Mouse (Mus musculus) gastrocnemius, postnatal 36 days (tissue): ENCODE measurements around the gene Fxyd3. TPM values are rescaled to one million over a fixed set of nuclear protein-coding genes. Genes with fewer than 3 reads are reported as not detected.

Experiments used
- DNase-seq, 2 experiments: peaks; one replicate each; pipeline ENCODE4 v3.0.0; 2022
- intact Hi-C: fragments of 180-260 bp; cut with DNase I; formaldehyde crosslinking; loops from one replicate; pipeline ENCODE4 v1.15.1; 2025
- total RNA-seq, 2 experiments: library from RNA; stranded (reverse); gene quantifications; 2 replicates each; pipeline ENCODE4 v1.2.3; 2021

Gene Fxyd3
- total RNA-seq, 2 experiments from 2014 or later: 0.77 to 0.96 TPM

DNA sequence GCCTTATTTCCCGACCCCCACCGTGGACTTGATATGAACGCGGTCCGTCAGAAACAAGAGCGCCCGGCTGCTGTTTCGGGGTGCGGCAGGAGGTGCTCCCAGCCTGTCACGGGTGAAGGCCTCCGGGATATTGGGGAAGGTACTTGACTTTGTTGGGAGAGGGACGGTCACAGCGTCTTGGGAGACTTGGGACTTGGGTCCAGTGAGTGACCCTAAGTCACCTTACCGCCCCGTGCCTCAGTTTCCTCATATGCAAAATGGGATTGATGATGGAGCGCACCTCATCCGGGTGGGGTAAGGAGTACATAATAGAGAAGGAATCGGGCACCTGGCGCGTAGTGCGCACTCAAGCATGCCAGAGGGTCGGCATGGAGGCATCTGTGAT lies 24.3 kb downstream of the Fxyd3 start:
- intact Hi-C loops: no loop called here
- DNase-seq: no peak

DNA sequence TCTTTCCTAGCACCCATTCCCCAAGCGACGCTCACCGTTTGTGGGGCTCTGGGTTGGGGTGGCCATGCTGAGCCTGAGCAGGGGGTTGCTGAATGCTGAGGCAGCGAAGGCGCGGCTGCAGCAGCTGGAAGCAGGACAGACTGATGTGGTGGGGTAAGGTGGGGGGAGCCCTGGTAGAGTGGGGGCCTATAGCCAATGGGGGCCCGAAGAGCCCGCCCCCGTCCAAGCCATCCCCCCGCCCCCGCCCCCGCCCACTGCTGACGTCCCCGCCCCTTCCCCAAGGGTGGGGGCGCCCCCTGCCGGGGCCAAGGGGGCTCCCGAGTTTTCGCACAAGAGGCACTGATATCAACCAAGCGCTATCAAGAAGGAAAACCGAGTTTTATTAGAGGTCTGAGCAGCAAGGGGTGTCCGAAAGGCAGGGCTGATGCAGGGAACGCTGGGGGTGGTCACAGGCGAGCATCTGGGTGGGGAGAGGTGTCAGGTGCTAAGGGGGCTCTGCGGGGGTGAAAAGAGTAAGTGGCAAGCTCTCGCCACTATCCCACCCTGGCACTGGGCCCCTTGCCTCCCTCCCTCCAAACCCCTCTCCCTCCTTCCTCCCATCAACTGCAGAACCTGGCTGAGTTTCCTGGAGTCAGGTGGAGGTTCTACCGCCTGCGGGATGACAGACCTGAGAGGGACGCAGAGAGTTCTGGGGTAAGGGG lies 25.0 kb downstream of the Fxyd3 start, which contains the start of gene Fxyd7:
Fxyd7 (minus strand) TSS at position 147 of the 701 bp plus-strand sequence.
- intact Hi-C loops: no loop called here
- no peak for DNase-seq

DNA sequence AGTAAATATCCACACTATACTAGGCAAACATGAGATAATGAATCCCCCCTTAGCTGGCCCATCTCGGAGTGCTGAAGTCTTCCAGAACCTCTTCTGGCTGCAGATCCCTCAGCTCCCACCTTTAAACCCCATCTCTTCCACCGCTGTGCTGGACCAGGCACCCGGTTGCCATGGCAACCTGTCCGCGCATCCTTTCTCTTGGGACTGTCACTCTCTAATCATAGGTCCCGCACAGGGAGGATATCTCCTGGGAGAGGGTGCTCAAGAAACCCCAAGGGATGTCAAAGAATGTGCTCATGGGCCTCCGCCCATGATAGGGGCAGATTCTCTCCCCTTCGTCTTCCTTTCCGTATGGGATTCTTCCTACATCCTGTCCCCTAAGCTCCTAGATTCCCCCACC lies 25.6 kb downstream of the Fxyd3 start:
- intact Hi-C loops: no loop called here
- DNase-seq: no peak

DNA sequence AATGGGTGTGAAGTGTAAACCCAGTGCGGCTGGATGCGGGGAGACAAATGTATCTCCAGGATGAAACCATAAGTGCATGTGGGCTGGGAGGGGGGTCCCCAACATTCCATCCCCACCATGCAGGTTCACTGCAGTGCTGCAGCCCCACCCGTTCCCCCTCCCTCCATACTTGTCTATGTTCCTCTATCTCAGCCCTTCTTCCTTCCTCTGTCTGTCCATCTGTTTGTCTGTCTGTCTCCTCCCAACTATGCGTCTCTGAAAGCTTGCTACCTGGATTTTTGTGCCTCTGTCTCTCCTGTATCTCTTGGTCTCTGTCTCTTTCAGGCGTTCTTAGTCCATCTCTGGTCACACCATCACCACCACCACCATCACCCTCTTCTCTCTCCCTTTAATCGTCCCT lies 26.0 kb downstream of the Fxyd3 start:
- DNase-seq: no peak
- intact Hi-C loops: no loop called here

DNA sequence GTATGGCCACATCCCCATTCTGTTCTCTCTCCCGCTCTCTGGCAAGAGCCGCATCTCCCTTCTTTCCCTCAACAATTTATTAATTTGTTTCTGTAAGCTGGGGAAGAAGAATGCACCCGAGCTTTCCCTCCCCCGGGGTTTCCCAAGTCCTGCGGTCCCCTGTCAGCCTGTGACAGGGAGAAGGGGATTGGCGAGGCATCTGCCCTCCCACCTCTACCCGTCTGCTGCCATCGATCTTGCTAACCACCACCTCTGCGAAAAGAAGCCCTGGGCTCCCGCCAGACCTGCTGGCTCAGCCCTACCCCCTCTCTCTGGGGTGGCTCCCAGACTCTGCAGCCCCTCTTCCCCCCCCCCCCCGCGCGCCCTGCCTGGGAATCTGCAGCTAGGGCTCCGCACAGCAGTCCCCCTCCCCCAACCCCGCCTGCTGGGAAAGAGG lies 26.6 kb downstream of the Fxyd3 start:
- intact Hi-C loops: no loop called here

DNA sequence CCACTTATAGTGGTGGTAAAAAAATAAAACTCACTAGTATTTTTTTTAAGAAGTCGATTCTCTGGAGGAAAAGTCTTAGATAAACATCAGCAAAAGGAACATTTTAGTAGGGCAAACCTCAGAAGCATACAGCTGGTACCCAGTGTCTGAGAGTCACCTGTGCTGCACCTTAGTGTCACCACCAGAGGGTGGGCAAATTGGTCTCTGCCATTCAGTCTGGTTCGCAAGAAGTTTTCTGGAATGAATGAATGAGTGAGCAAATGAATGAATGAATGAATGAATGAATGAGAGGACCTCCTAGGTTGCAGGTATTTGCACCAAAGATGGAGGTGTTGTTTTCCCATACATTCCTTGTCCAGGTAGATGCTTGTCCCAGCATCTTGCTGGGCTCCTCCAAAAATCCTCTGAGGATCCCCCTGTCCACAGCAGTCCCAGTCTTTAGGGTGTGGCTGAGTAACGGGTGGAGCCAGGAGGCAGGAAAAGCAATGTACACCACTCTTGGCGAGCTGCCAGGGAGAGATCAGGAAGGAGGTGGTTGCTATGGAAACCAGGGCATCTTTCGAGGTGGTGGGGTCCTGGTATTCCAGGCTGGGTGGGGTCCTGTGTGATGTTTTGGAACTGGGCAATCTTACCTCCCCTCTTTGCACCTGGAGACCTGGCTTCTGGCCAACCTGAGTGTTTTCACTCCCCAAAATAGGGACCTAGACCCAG lies 27.2 kb downstream of the Fxyd3 start:
- intact Hi-C loops: no loop called here

More for the DNA sequence above, 26.6 kb downstream of the Fxyd3 start:
- DNase-seq: no peak

DNA sequence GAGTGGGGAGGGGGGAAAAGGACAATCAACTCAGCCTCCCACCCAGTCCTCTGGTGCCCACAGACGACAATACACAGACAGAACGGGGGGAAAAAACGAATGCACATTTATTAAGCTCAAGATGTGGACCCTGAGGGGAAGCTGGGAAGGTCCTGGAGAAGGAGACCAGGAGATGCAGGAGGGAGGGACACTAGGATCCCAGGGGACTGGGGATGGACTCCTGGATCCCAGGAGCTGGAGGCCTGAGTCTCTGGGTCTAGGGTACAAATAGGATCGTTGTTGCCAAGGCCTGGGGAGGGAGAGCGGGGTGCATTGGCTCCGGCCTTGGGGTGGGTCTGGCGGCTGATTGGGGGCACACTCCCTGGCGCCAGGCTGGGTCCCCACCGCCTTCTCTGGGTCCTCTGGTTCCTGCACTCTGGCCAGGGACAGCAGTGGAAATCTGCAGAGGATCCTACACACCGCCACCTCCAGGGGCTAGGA lies 34.0 kb downstream of the Fxyd3 start, which contains the start of gene Fxyd5:
Fxyd5 (minus strand) TSS at position 51 of the 480 bp plus-strand sequence.
- intact Hi-C loops: no loop called here
- DNase-seq: no peak

More for the DNA sequence above, 27.2 kb downstream of the Fxyd3 start:
- DNase-seq: no peak

DNA sequence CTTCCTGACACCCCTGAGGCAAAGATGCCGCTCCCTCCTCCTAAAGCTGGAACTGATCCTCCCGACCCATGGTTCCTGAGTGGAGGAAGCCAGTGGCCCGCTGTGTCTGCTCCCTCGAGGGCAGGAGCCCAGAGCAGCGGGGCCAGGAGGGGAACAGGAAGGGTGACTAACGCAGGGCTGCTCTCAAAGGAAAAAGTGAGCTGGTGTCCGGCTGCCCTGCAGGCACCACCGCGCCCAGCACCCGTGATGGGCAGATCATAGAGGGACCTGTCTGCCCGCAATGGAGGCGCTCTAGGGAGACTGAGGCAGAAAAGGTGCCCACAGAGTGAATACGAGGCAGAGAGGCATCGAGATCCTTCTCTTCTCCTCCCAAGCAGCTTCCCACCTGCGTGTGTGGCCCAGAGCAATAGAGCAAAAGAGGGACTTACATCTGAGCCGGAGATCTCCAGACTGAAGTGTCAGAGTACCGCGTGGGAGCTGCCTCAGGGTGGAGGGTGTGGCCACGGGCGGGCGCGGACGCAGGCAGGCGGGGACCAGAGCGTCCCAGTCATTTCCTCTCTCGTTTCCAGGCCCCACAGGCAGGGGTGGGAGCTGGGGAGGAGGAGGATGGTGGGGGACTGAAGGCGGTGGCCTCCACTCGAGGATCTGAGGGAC lies 34.7 kb downstream of the Fxyd3 start:
- intact Hi-C loops: no loop called here
- peak in 1 of 2 experiments; percentile 59 for DNase-seq

DNA sequence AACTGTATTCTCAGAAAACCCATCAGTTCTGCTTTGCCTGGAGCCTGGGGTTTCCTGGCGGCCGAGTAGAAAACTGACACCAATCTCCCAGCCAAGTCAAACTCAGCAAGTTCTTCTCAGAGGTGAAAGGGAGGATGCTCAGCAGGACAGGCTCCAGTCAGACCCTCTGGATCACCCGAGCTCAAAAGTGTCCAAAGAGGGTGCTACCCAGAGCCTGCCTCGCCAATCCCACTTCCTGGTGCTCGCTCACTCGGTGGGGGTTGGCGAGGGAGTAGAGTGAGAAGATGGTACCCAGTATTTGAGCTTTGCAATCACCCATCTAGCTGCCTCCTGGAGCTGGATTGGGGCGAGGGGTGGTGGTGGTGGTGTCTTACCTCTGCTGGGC lies 35.5 kb downstream of the Fxyd3 start:
- intact Hi-C loops: no loop called here
- no peak for DNase-seq

DNA sequence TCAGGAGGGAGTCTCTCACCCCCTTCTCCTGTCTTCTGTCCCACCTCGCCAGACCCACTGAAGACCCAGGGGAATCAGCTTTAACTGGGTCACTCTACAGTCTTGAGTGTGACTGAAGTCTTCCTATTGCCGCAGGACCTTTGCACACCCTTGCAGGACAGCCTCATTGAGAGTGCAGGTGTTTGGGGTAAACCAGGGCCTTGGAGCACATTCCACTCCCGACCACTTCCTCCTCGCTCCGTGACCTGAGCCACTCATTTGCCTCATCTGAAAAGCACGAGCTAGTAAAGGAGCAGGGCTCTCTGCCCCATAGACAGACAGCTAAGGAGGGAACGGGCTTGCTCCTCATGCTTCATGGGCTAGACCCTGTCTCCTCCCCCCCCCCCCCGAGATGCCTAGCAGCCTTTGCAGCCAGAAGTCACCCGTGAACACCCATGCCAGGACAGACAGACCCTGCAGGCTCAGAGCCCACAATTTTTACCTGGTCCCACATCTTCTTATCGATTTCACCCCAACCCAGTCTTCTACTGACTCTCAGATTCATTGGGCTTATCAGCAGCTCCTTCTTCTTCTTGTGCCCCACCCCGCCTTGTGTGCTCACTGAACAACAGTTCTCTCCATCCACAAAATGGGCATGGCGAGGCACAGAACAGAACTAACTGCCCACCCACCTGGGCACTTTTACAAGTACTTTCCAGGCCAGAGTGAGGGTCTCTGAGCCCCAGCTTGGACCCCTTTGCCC lies 36.1 kb downstream of the Fxyd3 start:
- intact Hi-C loops: no loop called here
- DNase-seq: no peak

DNA sequence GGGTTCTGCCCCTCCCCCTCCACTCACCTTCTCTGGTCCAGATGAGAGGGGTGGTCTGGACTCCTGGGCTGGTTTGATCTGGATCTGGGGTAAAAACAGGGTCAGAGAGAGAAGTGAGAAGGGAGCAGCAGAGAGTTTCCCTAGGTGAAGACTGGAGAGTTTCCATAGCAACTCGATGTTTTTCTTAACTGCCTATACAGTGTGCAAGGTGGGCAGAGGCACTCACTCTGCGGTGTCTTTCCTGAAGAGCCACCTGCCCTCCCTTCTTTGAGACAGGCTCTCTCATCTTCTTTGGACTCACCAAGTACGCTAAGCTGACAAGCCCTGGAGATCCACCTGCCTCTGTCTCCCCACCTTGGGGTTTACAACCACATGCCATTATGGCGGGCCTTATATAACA lies 37.5 kb downstream of the Fxyd3 start:
- no peak for DNase-seq
- intact Hi-C loops: no loop called here

DNA sequence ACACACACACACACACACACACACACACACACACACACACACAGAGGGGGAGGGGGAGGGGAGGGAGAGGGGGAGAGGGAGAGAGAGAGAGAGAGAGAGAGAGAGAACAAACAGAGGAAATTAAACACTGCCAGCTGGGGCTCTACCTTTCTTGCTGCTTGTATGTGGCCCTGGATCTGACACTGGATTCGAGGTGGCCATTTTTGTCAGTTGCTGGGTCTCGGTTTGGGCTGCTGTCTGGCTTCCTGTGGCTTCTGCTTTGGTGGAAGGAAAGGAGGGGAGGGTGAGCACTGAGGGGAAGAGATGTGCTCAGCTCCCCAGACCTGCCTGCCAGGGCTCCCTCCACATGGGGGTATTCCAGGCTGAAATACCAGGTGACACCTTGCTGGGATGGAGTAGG lies 38.8 kb downstream of the Fxyd3 start:
- intact Hi-C loops: no loop called here
- DNase-seq: no peak

DNA sequence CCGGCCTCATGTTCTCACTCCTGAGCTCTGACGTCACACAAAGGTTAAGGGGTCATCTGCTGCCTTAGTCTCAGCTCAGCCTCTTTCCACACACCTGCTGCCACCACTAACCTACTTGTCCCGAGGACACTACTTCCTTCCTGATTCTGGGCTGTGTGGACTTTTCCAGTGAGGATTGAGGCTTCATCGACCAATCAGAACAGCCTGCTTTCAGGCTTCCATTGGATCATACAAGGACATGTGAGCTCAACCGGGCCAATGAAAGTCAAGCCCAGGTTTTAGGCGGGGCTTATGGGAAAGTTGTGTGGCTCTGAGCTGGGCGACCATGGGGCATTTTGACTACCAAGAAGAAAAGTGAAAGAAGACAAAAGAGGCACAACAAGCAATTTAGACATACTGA lies 39.6 kb downstream of the Fxyd3 start:
- intact Hi-C loops: no loop called here
- DNase-seq: no peak

DNA sequence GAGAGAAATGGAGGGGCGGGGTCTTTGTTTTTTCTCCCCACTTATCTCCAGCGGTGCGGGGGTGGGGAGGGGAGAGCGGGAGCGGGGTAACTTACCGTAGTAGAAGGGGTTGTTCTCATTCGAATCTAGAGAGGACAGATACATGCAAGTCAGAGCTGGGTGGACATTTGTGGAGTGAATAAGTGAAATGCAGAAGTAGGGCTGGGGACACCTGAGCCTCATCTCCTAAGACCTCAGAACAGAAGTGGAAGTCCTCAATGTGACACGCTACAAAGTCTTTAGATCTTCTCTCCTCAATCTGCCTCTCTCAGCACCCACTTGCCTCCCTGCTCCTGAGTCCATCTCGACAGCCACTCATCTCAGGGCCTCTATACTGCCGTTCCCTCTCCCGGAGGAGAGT lies 41.2 kb downstream of the Fxyd3 start:
- intact Hi-C loops: no loop called here
- DNase-seq: no peak

DNA sequence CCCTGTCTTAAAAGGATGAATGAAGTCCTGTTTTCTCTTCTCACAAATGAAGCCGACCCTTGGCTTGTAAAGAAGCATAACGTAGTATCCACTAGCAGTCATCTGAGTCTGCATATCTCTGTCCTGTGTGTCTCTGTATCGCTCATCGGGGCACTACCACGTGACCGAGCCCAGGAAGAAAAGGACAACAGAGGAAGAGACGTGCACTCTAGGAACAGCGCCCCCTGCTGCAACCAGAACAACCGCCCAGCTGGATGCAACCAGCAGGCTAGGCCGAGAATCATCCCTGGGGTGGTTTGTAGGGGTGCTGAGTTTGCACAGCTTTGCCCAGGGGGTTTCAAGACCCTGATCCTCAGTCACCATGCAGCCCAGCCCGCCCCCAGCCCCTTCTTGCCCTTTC lies 41.7 kb downstream of the Fxyd3 start:
- DNase-seq: no peak
- intact Hi-C loops: no loop called here

DNA sequence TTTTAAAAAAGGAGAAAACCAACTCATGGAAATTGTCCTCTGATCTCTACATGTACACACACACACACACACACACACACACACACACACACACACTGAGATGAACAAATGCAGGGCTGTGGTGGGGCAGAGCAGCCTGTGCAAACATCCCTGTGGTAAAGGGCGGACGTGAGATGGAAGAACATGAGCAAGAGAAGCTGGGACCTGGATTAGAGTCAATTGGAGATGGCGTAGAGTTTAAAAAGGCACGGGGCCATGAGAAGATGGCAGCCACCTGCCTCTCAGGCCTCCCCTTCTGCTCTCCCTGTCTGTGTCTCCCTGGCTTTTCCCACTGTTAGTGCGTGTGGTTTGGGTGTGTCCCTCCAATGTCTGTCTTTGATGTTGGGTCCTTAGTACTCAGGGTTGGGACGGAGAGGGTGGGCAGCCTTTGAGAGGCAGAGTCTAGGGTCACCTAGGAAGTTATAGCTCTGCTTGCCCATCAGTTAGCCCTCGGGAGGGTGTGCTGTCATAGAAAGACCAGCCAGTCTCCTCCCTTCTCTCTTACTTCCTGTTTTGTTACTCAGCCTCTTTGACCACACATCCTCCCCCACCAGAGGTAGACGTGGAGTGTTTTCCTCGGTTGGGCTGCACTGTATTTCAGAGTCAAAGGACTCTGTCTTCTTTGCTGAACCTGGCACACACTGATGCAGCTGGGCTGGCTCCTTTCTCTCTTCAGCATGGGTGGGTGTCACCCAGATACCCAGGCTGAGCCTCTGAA lies 42.9 kb downstream of the Fxyd3 start:
- no peak for DNase-seq

DNA sequence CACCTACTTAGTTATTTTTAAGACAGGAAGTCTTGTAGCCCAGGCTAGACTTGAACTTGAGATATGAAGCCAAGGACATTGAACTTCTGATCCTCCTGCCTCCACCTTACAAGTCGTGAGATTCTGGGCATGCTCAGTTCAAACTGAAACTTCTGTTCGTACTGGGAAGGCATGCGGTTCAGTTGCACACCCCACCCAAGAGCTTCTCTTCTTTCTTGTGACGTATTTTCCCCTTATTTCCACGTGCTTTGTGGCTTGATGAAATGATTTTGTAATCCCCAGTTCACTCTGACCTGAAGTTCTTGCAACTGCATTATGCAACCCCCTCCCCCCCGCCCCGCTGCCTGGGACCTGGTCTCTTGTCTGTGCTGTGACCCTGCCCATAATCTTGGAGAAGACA lies 44.8 kb downstream of the Fxyd3 start:
- no peak for DNase-seq
- intact Hi-C loops: no loop called here

More for the DNA sequence above, 42.9 kb downstream of the Fxyd3 start:
- intact Hi-C loops: no loop called here

DNA sequence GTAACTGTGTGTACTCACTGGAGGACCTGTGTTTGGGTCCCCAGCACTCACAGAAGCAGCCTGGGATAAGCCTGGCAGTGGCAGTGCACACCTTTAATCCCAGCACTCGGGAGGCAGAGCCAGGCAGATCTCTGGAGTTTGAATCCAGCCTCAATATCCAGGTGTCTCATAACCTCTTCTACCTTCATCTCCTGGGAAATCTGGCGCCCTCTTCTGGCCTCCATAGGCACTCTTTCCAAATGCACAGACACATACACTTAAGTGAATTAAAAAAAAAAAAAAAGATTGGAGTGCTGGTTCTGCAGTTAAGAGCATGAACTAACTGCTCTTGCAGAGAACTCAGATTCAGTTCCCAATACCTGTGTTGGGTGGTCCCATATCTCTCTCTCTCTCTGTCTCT lies 45.8 kb downstream of the Fxyd3 start:
- DNase-seq: no peak
- intact Hi-C loops: no loop called here

DNA sequence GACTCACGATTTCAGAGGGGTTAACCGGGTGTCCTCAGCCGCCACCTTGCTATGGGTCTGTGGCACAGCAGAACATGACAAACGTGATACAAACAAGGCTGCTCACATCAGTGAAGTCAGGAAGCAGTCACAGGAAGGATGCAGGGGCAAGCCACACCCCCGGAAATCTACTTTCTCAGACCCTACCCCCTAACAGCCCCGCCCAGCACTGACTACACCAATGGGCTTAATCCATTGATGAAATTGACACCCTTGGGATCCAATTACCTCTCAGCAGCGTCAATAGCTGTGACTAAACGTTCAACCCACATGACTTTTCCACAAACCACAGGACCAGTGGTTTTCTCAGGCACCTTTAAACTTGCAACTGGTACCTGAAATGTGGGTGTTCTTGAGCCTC lies 47.9 kb downstream of the Fxyd3 start:
- intact Hi-C loops: no loop called here
- DNase-seq: no peak
